Mouse (Mus musculus): Measurements from ENCODE around the gene Tcte2.

Tcte2 gene

GRCm38 (mm10) chr17:13745373-13745772 is 16.3 kb downstream of the Tcte2 start:
- no peak for DNase-seq (ENCODE audit: low spot score)

- peak; percentile 36 for DNase-seq (ENCODE audit: low spot score)
Observed at GRCm38 (mm10) chr17:13744824-13745223, 16.8 kb downstream of the Tcte2 start.

GRCm38 (mm10) chr17:13744219-13744618 is 17.4 kb downstream of the Tcte2 start:
- DNase-seq (ENCODE audit: low spot score), result no peak

- DNase-seq (ENCODE audit: low spot score), result no peak
Observed at GRCm38 (mm10) chr17:13743709-13744079, 17.9 kb downstream of the Tcte2 start.

GRCm38 (mm10) chr17:13742941-13743708 is 18.5 kb downstream of the Tcte2 start:
- DNase-seq (ENCODE audit: low spot score), result no peak

GRCm38 (mm10) chr17:13742334-13742733 is 19.3 kb downstream of the Tcte2 start:
- no peak for DNase-seq (ENCODE audit: low spot score)

GRCm38 (mm10) chr17:13741611-13742010 is 20.0 kb downstream of the Tcte2 start:
- no peak for DNase-seq (ENCODE audit: low spot score)

GRCm38 (mm10) chr17:13740796-13741195 is 20.8 kb downstream of the Tcte2 start:
- DNase-seq (ENCODE audit: low spot score), result no peak

- no peak for DNase-seq (ENCODE audit: low spot score)
Observed at GRCm38 (mm10) chr17:13739981-13740380, 21.6 kb downstream of the Tcte2 start.

GRCm38 (mm10) chr17:13738916-13739315 is 22.7 kb downstream of the Tcte2 start:
- no peak for DNase-seq (ENCODE audit: low spot score)

- no peak for DNase-seq (ENCODE audit: low spot score)
Observed at GRCm38 (mm10) chr17:13738121-13738776, 23.4 kb downstream of the Tcte2 start.

- DNase-seq (ENCODE audit: low spot score), result no peak
Observed at GRCm38 (mm10) chr17:13737336-13737735, 24.3 kb downstream of the Tcte2 start.

- no peak for DNase-seq (ENCODE audit: low spot score)
Observed at GRCm38 (mm10) chr17:13735803-13736282, 25.8 kb downstream of the Tcte2 start.

- DNase-seq (ENCODE audit: low spot score), result no peak
Observed at GRCm38 (mm10) chr17:13735057-13735456, 26.6 kb downstream of the Tcte2 start.

GRCm38 (mm10) chr17:13733971-13734370 is 27.7 kb downstream of the Tcte2 start:
- DNase-seq (ENCODE audit: low spot score), result no peak

- no peak for DNase-seq (ENCODE audit: low spot score)
Observed at GRCm38 (mm10) chr17:13732685-13733084, 28.9 kb downstream of the Tcte2 start.

GRCm38 (mm10) chr17:13731727-13732112 is 29.9 kb downstream of the Tcte2 start:
- DNase-seq (ENCODE audit: low spot score), result no peak

- no peak for DNase-seq (ENCODE audit: low spot score)
Observed at GRCm38 (mm10) chr17:13730980-13731726, 30.5 kb downstream of the Tcte2 start.

GRCm38 (mm10) chr17:13726832-13727355 is 34.7 kb downstream of the Tcte2 start:
- no peak for DNase-seq (ENCODE audit: low spot score)

GRCm38 (mm10) chr17:13725004-13725550 is 36.5 kb downstream of the Tcte2 start:
- DNase-seq (ENCODE audit: low spot score), result peak; percentile 83

- DNase-seq (ENCODE audit: low spot score), result no peak
Observed at GRCm38 (mm10) chr17:13722434-13722833, 39.2 kb downstream of the Tcte2 start.

GRCm38 (mm10) chr17:13721372-13721771 is 40.3 kb downstream of the Tcte2 start:
- DNase-seq (ENCODE audit: low spot score), result no peak
